Mouse (Mus musculus): ENCODE results near the gene E2f1. TPM values are rescaled to one million over a fixed set of nuclear protein-coding genes. Genes with fewer than 3 reads are reported as not detected.

Gene E2f1
- total and polyA plus RNA-seq, 3 experiments, result 5.1 to 19.6 (median 5.3) TPM

DNA sequence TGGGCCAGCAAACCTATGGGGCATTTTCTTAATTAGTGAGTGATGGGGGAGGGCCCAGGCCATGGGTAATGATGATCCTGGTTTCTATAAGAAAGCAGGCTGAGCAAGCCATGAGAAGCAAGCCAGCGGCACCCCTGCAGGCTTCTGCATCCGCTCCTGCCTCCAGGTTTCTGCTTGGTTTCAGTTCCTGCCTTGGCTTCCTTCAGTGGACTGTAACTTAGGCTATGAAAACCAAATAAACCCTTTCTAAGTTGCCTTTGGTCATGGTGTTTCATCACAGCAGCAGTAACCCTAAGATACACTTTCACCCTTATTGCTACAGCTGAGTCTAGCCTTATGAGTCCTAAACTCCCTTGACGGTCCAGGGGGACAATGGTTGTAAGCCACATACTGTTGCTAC, 27.7 kb upstream of the E2f1 start:
- H3K9me3 ChIP-seq (replicated peaks; ENCODE audit: low read length), result no peaks in the 10 kb centered on the region
- no peak overlapping the region for H3K27ac ChIP-seq (ENCODE audit: insufficient read depth, low read depth)
- dilution Hi-C loops (cut with MboI; ENCODE audit: extremely low pct_ligation_motif_present, extremely low pct_unique_long_range_greater_than_20kb, low sequenced_read_pairs), result no loop called here
- peaks cover 2 to 18% of the 10 kb centered on the region in 2 experiments for H3K36me3 ChIP-seq (replicated peaks in 1 of 2; ENCODE audit: control insufficient read depth in 1 of 2, insufficient read depth in 1 of 2, low read length in 1 of 2)
- H3K4me3 ChIP-seq (replicated peaks in 1 of 3; ENCODE audit: low read depth in 2 of 3, low read length in 2 of 3, poor library complexity in 1 of 3), result no peak overlapping the region
- H3K4me2 ChIP-seq (ENCODE audit: insufficient read depth, low read depth, poor library complexity, severe bottlenecking), result no peak overlapping the region
- H3K27me3 ChIP-seq (replicated peaks), result no peaks in the 10 kb centered on the region
- in situ Hi-C loops (cut with MboI; ENCODE audit: low pct_ligation_motif_present, low pct_unique_long_range_greater_than_20kb, low sequenced_read_pairs), result no loop called here
- no peak overlapping the region for H3K9ac ChIP-seq (ENCODE audit: insufficient read depth, low read depth)
- TF ChIP-seq IRF4 (IDR thresholded peaks at IDR 0.05; ENCODE audit: low read depth, low read length), result peak; percentile 75; the same call in 1 of the 2 replicates
- no peak for TF ChIP-seq POLR2A (IDR thresholded peaks at IDR 0.05; ENCODE audit: low read depth, low read length)
- no peak for TF ChIP-seq NELFE (IDR thresholded peaks at IDR 0.05; ENCODE audit: low read depth, low read length)
- TF ChIP-seq EP300 (IDR thresholded peaks at IDR 0.05; ENCODE audit: low read length), result peak; percentile 54
- no peak for TF ChIP-seq E2F4 (IDR thresholded peaks at IDR 0.05; ENCODE audit: insufficient replicate concordance, low read depth, low read length)
- no peak for TF ChIP-seq RAD21 (IDR thresholded peaks at IDR 0.05; ENCODE audit: low read depth, low read length)
- TF ChIP-seq MAFK (IDR thresholded peaks at IDR 0.05; ENCODE audit: insufficient replicate concordance, low read length), result no peak
- TF ChIP-seq JUN (IDR thresholded peaks at IDR 0.05; ENCODE audit: insufficient read depth, low read depth, low read length), result no peak
- TF ChIP-seq ETS1 (conservative IDR thresholded peaks at IDR 0.05; ENCODE audit: low read depth, low read length), result no peak
- 0 out of 2 replicates have a peak, but pooled peaks have one; percentile 18 for TF ChIP-seq SIN3A (IDR thresholded peaks at IDR 0.05; ENCODE audit: low read length)
- peaks cover 11 to 18% of the 10 kb centered on the region in 2 experiments for H3K4me1 ChIP-seq (ENCODE audit: control insufficient read depth in 1 of 2, insufficient read depth in 2 of 2)
- no peaks in the 10 kb centered on the region for H3K79me2 ChIP-seq (replicated peaks; ENCODE audit: control insufficient read depth, extremely low read depth, insufficient read depth, poor library complexity, severe bottlenecking)
- peak; percentile 34 for DNase-seq (ENCODE audit: extremely low read depth)

GRCm38 (mm10) chr2:154595775-154596174, 26.1 kb upstream of the E2f1 start:
- H3K36me3 ChIP-seq (replicated peaks in 1 of 2; ENCODE audit: control insufficient read depth in 1 of 2, insufficient read depth in 1 of 2, low read length in 1 of 2), result peaks cover 2 to 20% of the 10 kb centered on the region in 2 experiments
- in situ Hi-C loops (cut with MboI; ENCODE audit: low pct_ligation_motif_present, low pct_unique_long_range_greater_than_20kb, low sequenced_read_pairs), result no loop called here

DNA sequence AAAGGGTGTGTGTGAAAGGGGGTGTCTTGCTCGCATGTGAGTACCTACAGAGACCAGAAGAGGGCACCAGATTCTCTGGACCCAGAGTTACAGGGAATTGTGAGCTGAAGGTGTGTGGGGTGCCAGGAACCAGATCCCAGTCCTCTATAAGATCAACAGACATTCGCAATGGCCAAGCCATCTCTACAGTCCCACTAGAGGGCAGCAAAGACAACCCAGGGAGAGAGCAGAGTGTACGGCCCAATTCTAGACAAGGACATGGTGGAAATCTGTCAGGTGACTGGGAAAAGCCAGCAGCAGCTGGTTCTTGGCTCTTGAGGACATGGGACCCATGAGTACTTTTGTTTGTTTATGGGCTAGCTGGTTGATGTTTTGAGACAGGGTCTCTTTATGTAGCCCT, 23.3 kb upstream of the E2f1 start:
- Histone ChIP-seq H3K27ac (ENCODE audit: insufficient read depth, low read depth) (no peak overlapping the region), H3K4me3 (replicated peaks in 1 of 3; ENCODE audit: low read depth in 2 of 3, low read length in 2 of 3, poor library complexity in 1 of 3) (no peak overlapping the region), H3K4me2 (ENCODE audit: insufficient read depth, low read depth, poor library complexity, severe bottlenecking) (no peak overlapping the region), H3K36me3 (replicated peaks in 1 of 2; ENCODE audit: control insufficient read depth in 1 of 2, insufficient read depth in 1 of 2, low read length in 1 of 2) (peaks cover 2 to 18% of the 10 kb centered on the region in 2 experiments), H3K9me3 (replicated peaks; ENCODE audit: low read length) (no peaks in the 10 kb centered on the region), H3K79me2 (replicated peaks; ENCODE audit: control insufficient read depth, extremely low read depth, insufficient read depth, poor library complexity, severe bottlenecking) (no peaks in the 10 kb centered on the region), H3K9ac (ENCODE audit: insufficient read depth, low read depth) (no peak overlapping the region), H3K27me3 (replicated peaks) (no peaks in the 10 kb centered on the region), H3K4me1 (ENCODE audit: control insufficient read depth in 1 of 2, insufficient read depth in 2 of 2) (peaks cover 8 to 14% of the 10 kb centered on the region in 2 experiments)
- TF ChIP-seq ZKSCAN1 (IDR thresholded peaks at IDR 0.05; ENCODE audit: borderline replicate concordance, low read depth, low read length) (no peak), SMC3 (IDR thresholded peaks at IDR 0.05; ENCODE audit: low read depth, low read length) (peak; percentile 58), ZC3H11A (IDR thresholded peaks at IDR 0.05; ENCODE audit: low read depth, low read length) (no peak), PAX5 (IDR thresholded peaks at IDR 0.05; ENCODE audit: low read length) (no peak), RAD21 (IDR thresholded peaks at IDR 0.05; ENCODE audit: low read depth, low read length) (peak; percentile 59), USF2 (conservative IDR thresholded peaks at IDR 0.05; ENCODE audit: low read depth, low read length) (no peak), CHD1 (IDR thresholded peaks at IDR 0.05; ENCODE audit: low read depth, low read length) (no peak), CTCF (conservative IDR thresholded peaks at IDR 0.05 in 1 of 2, IDR thresholded peaks at IDR 0.05 in 1 of 2; ENCODE audit: low read depth in 2 of 2, low read length in 2 of 2) (peak; percentile 41 to 76), NRF1 (IDR thresholded peaks at IDR 0.05; ENCODE audit: low read depth, low read length) (no peak), IRF4 (IDR thresholded peaks at IDR 0.05; ENCODE audit: low read depth, low read length) (0 out of 2 replicates have a peak, but pooled peaks have one; percentile 6)
- in situ Hi-C loops (cut with MboI; ENCODE audit: low pct_ligation_motif_present, low pct_unique_long_range_greater_than_20kb, low sequenced_read_pairs), result no loop called here
- dilution Hi-C loops (cut with MboI; ENCODE audit: extremely low pct_ligation_motif_present, extremely low pct_unique_long_range_greater_than_20kb, low sequenced_read_pairs), result no loop called here
- DNase-seq (ENCODE audit: extremely low read depth), result peak; percentile 58

More at GRCm38 (mm10) chr2:154595775-154596174, 26.1 kb upstream of the E2f1 start:
- TF ChIP-seq HCFC1 (IDR thresholded peaks at IDR 0.05; ENCODE audit: low read depth, low read length) (no peak), CHD2 (IDR thresholded peaks at IDR 0.05; ENCODE audit: low read length) (no peak), KAT2A (IDR thresholded peaks at IDR 0.05; ENCODE audit: insufficient replicate concordance, low read length) (no peak), ZC3H11A (IDR thresholded peaks at IDR 0.05; ENCODE audit: low read depth, low read length) (no peak), SIN3A (IDR thresholded peaks at IDR 0.05; ENCODE audit: low read length) (no peak), UBTF (IDR thresholded peaks at IDR 0.05; ENCODE audit: low read depth, low read length) (no peak), MAZ (IDR thresholded peaks at IDR 0.05; ENCODE audit: low read depth, low read length) (no peak), MXI1 (IDR thresholded peaks at IDR 0.05; ENCODE audit: low read depth, low read length) (no peak), TBP (conservative IDR thresholded peaks at IDR 0.05; ENCODE audit: low read depth, low read length) (no peak), MAFK (IDR thresholded peaks at IDR 0.05; ENCODE audit: insufficient replicate concordance, low read length) (no peak)
- DNase-seq (ENCODE audit: extremely low read depth), result no peak
- dilution Hi-C loops (cut with MboI; ENCODE audit: extremely low pct_ligation_motif_present, extremely low pct_unique_long_range_greater_than_20kb, low sequenced_read_pairs), result no loop called here
- H3K79me2 ChIP-seq (replicated peaks; ENCODE audit: control insufficient read depth, extremely low read depth, insufficient read depth, poor library complexity, severe bottlenecking), result no peaks in the 10 kb centered on the region
- H3K4me1 ChIP-seq (ENCODE audit: control insufficient read depth in 1 of 2, insufficient read depth in 2 of 2), result peaks cover 9 to 17% of the 10 kb centered on the region in 2 experiments
- H3K4me2 ChIP-seq (ENCODE audit: insufficient read depth, low read depth, poor library complexity, severe bottlenecking), result no peak overlapping the region
- H3K9ac ChIP-seq (ENCODE audit: insufficient read depth, low read depth), result no peak overlapping the region
- no peaks in the 10 kb centered on the region for H3K27me3 ChIP-seq (replicated peaks)
- no peak overlapping the region for H3K27ac ChIP-seq (ENCODE audit: insufficient read depth, low read depth)
- H3K9me3 ChIP-seq (replicated peaks; ENCODE audit: low read length), result no peaks in the 10 kb centered on the region
- H3K4me3 ChIP-seq (replicated peaks in 1 of 3; ENCODE audit: low read depth in 2 of 3, low read length in 2 of 3, poor library complexity in 1 of 3), result no peak overlapping the region

Measured in CH12.LX (cell line).